Mouse (Mus musculus) gastrocnemius, adult 8-10 months (tissue): ENCODE data around the gene Nans. TPM values are rescaled to one million over a fixed set of nuclear protein-coding genes. Genes with fewer than 3 reads are reported as not detected.

ENCODE experiments used
- DNase-seq, 2 experiments: peaks; one replicate each; pipeline ENCODE4 v3.0.0; 2022; ENCODE audit warnings: low spot score in 2 of 2
- total RNA-seq, 4 experiments: library from RNA; stranded (reverse); gene quantifications; 2 replicates each; pipeline ENCODE4 v1.2.4; 2022

The Nans gene
- total RNA-seq, 4 experiments from 2014 or later, result 15.3 to 19.1 (median 16.8) TPM

- DNase-seq, result no peak
These were observed 43.5 kb downstream of the Nans start for GRCm38 (mm10) chr4:46532511-46532910.

DNA sequence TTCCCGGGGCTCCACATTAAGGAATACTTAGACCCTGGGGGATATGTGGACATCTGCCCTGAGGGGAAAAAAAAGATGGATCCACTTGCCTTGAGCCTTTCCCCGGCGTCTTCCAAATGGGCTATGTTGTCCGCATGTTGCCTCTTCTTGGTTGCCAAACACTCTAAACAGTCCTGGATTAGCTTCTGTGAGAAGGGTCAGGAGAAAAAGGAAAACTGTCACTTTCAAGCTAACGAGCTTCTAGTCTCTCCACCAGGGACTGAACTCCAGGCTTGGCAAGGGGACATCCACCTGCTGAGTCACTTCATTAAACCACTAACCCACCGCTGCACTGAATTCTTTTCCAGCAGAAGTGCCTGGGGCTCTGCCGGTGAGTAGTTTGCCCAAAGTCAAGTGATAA, 43.9 kb downstream of the Nans start:
- no peak for DNase-seq

- no peak for DNase-seq
These were observed 45.1 kb downstream of the Nans start for GRCm38 (mm10) chr4:46533934-46534720.

DNA sequence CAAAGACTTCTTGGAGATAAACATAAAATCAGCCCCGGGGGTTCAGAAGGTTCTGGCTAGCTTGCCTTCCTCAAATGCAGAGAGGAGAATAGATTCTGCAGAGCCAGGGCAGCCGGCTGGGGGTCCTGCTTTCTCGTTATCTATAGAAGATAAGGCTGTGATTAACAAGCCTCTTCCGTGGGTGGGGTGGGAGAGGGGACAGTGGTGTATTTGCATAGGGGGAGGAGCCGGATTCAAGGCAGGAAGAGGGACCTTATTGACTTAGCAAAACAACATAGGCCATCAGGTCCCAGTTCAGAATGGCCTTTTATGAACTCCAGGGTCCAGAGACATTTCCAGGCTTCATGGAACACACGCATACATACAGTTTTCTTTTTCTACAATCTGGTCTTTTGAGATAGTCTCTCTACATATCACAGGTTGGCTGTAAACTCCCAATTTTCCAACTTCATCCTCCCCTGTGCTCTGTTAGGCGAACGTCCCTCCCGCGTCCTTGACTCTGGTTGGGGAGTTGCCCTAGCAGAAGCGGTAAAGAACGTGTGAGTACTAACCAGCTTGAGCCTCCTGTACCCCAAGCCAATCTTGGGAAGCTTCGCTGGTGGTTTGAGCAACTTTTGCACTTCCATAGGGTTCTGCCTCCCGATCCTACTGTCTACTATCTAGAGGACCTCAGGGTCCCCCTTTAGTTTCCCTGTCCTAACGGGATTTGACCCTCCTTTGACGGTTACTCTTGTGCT, 46.2 kb downstream of the Nans start:
- DNase-seq, result no peak

DNA sequence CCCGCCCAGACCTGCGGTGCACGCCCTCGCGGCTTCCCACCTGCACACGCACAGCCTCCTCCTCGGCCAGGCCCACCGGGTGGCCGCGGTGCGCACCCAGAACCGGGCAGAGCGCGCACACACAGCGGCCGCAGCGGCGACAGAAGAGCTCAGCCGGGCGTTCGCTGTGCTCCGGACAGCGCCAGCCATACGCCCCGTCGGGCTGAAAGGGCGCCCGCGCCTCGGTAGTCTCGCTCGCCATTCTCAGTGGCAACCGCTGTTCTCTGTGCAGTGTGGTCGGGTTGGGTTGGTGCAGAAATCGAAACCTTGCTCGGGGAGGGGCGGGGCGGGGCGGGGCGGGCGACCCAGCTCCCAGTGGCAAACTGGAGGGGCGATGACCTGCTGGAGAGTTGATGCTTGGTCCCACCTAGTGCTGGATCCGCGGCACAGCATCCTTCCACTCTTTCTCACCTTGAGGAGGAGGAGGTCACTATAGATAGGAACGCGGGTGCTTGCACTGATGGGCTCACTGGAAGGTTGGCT, 46.9 kb downstream of the Nans start, which contains the start of gene Trim14:
Trim14 (minus strand) TSS at position 302 of the 522 bp plus-strand sequence.
- DNase-seq, result no peak

- DNase-seq, result no peak
These were observed 50.1 kb downstream of the Nans start for GRCm38 (mm10) chr4:46539167-46539566.

- no peak for DNase-seq
These were observed 52.7 kb downstream of the Nans start for GRCm38 (mm10) chr4:46541707-46542106.

- DNase-seq, result no peak
These were observed 54.5 kb downstream of the Nans start for GRCm38 (mm10) chr4:46543366-46544050.

DNA sequence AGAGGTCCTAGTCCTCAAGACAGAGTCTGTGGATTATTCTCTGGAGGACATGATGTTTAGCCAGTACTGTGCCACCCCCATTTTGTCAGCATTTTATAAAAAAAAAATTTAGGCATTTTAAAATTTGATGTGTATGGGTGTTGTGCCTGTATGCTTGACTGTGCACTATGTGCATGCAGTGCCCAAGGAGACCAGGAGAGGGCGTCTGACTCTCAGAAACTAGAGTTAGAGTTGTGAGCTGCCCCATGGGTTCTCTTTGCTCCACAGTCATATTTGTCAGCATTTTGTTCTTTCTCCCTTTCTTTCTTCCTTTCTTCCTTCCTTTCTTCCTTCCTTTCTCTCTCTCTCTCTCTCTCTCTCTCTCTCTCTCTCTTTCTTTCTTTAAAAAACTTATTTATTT, 55.3 kb downstream of the Nans start:
- DNase-seq, result no peak

DNA sequence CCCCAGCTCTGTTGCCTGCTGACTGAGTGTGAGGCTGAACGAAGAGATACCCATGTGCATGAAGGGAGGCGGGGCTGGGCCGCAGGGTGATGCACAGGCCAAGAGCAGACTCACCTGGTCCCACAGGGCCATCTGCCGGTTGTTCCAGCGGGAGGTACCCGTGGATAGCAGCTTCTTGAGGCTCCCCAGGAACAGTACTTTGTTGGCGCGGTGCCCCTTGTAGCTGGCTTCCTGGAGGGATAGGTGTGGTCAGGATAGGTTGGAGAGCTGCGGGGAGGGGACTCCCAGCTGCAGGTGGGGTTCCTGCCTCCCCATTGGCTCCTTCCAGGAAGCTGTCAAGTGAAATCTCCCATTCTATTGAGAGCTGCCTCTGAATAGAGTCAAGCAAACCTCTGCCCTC, 56.5 kb downstream of the Nans start:
- DNase-seq, result no peak

GRCm38 (mm10) chr4:46546709-46547108, 57.7 kb downstream of the Nans start:
- no peak for DNase-seq

- DNase-seq, result no peak
These were observed 60.9 kb downstream of the Nans start for GRCm38 (mm10) chr4:46549979-46550378.

DNA sequence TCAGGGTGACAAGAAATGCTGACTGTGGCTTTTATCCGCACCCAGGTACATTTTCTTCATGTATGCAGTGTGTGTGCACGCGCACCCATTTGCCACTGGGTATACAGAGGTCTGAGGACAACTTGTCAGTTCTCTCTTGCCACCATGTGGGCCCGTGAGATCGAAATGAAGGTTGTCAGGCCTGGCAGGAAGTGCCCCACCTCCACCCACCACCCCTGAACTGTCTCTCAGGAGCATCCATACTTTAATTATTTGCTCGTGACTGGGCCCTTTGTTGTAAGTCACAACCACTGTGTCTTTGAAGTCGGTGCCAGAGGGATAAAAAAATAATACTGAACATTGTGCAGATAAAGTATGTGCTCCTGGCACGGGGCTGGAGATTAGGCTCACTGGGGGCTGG, 61.4 kb downstream of the Nans start:
- DNase-seq, result no peak

Other genes with a start within 250 kb of the Nans start
- gene Foxe1, start 145.6 kb upstream of the Nans start, total RNA-seq, result not detected
- gene Trmo, start 99.8 kb upstream of the Nans start, total RNA-seq, result 1 to 10 TPM; 2.1 to 2.8 (median 2.5) TPM
- not detected for gene Hemgn, start 75.7 kb upstream of the Nans start, total RNA-seq
- gene Anp32b, start 38.3 kb upstream of the Nans start, total RNA-seq, result 10 to 100 TPM; 64.6 to 80.2 (median 70.7) TPM
- under 1 TPM in 3 of 4 experiments, not detected in 1; 0.58 to 0.77 (median 0.62) TPM for gene Trim14, start 46.9 kb downstream of the Nans start, total RNA-seq
- under 1 TPM in 3 of 4 experiments, not detected in 1; 0.22 to 0.61 (median 0.27) TPM for gene Coro2a, start 113.0 kb downstream of the Nans start, total RNA-seq
- gene Tbc1d2, start 161.0 kb downstream of the Nans start, total RNA-seq, result under 1 TPM; 0.29 to 0.58 (median 0.37) TPM